Mouse (Mus musculus) testis, postnatal 10 days (tissue): ENCODE results near the gene Hist1h2ao.
"Not testable (repeated sequence)": the region's sequence is repeated elsewhere in the genome, so short reads cannot be mapped to it uniquely, and the experiment has no call there.

Experiments used
- DNase-seq: peaks from one replicate; pipeline ENCODE4 v3.0.0; 2021; ENCODE audit warnings: low spot score

The Hist1h2ao gene

DNA sequence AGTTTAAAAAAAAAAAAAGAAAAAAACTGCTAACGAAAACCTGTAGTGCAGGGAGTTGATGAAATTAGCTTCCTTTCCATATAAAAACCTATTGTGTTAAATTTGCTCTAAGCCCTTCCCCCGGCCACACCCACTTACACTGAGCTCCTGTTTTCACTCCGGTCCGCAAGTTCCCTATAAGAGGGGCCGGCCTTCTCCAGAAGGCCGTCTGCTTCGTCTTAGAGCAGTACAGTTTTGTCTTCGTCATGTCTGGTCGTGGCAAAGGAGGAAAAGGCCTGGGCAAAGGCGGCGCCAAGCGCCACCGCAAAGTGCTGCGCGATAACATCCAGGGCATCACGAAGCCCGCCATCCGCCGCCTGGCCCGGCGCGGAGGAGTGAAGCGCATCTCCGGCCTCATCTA, 1.3 kb downstream of the Hist1h2ao start, which contains the start of gene Hist1h4m:
Gene Hist1h4m, plus strand, starts transcription at position 208 of the 400 bp plus-strand sequence.
- DNase-seq = not testable (repeated sequence)

DNA sequence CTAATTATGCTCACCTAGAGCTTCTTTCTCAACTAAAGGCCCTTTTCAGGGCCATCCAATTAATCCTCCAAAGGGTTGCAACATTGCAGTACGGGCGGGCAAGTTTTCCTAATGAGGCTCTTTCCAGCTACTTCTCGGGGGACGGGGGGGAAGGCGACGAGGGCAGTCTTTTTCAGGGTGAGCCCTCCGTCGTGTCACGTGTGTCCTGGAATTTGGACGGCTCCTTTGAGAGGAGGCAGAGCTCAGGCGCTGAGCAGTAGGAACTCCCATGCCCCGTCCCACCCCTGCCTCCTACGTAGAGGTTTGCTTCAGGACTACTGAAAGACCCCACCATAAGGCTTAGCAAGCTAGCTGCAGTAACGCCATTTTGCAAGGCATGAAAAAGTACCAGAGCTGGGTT, 1.8 kb downstream of the Hist1h2ao start:
- DNase-seq = not testable (repeated sequence)

GRCm38 (mm10) chr13:21820082-21820890, 10.0 kb downstream of the Hist1h2ao start:
- not testable (repeated sequence) for DNase-seq

DNA sequence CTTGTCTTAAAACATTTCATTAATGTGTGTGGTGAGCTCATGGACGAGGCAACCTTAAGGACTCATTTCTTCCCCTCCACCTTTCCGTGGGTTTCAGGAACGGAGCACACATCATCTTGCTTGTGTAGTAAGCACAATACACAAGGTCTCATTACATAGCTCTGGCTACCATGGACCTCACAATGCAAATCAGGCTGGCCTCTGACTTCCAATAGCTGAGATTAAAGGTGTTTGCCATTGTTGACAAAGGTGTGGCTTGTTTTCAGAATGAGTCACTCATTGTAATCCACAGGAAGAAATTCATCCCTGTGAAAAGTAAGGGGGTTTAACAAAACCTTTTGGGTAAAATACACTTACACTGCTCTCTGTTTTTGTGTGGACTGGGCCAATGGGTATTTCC, 18.2 kb downstream of the Hist1h2ao start:
- no peak for DNase-seq

GRCm38 (mm10) chr13:21830344-21830743, 20.1 kb downstream of the Hist1h2ao start:
- no peak for DNase-seq

- DNase-seq = not testable (repeated sequence)
These were observed 21.4 kb downstream of the Hist1h2ao start, which contains the start of gene Hist1h4n for GRCm38 (mm10) chr13:21831418-21832394. Gene Hist1h4n (minus strand): TSS chr13:21832196.

- not testable (repeated sequence) for DNase-seq
These were observed 23.2 kb downstream of the Hist1h2ao start, which contains the start of the genes Hist1h2ap and Hist1h2br for GRCm38 (mm10) chr13:21833461-21833860. Gene Hist1h2ap (minus strand): TSS chr13:21833507. Gene Hist1h2br (plus strand): TSS chr13:21833743.

- not testable (repeated sequence) for DNase-seq
These were observed 30.2 kb downstream of the Hist1h2ao start for GRCm38 (mm10) chr13:21840508-21840907.

DNA sequence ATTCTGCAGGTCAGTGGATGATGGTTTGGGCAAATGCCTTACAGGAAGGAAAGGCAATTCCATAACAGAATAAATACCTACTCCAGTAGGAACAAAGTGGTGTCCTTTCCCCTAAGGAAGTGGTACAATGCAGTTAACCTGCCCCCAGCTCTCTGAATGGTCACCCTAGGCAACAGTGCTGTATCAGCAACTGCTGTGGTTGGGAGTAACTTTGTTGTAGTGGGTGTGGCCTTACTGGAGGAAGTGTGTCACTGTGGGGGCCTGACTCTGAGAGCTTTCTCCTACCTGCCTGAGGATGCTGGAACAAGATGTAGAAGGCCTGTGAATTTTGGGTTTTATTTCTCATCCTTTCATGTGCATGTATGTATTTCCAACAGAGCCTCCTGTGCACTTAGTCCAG, 36.1 kb downstream of the Hist1h2ao start:
- DNase-seq = not testable (repeated sequence)

DNA sequence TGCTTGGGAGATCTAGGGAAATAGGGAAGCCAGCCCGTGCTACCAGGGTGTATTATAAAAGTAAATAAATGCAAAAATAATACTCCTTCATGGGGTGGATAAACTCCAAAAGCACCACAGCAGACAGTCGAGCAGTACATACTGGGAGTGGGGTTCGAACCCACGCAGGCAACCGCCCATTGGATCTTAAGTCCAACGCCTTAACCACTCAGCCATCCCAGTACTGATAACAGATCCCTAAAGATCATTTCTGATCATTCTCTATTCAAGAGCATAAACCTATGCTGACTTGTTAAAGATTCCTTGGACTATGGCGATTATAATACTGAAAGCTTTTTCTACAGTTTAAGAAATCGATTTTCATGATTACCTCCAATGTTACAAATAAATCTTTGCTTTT, 37.6 kb downstream of the Hist1h2ao start:
- DNase-seq = no peak

GRCm38 (mm10) chr13:21850696-21851095, 40.4 kb downstream of the Hist1h2ao start:
- not testable (repeated sequence) for DNase-seq

DNA sequence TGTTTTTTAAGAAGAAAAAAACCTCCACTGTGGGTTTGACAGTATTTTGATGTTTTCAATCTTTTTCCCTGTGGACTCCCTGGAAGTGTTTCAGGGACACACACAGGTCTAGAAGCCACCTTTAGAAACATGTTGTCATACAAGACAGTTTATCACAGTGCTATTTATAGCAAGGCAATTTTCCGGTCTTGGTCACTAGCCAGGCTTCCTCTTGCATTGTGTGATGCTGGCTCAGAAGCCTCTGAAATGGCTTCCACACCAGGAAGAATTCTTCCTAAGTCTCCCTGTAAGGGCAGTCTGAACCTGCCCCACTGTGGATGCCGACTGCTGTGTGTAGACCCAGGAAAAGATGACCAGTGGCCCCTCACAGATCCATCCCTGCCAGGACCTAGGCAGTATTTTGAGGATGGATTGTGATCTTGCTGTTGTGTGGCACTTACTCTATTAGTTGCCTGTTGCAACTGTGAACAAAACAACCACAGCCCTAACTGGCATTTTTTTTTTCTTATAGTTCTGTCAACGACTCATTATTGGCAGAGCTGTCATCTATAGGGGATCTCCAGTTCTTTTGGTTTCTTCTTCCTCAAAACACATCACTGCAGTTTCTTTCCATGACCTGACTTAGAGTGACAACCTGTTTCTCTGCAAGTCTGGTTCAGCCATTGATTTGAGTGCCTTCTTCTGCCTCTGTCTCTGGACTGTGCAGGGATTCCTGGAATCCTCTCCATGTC, 42.1 kb downstream of the Hist1h2ao start:
- no peak for DNase-seq

- peak; percentile 63 for DNase-seq
These were observed 44.9 kb downstream of the Hist1h2ao start for GRCm38 (mm10) chr13:21855146-21855545.

DNA sequence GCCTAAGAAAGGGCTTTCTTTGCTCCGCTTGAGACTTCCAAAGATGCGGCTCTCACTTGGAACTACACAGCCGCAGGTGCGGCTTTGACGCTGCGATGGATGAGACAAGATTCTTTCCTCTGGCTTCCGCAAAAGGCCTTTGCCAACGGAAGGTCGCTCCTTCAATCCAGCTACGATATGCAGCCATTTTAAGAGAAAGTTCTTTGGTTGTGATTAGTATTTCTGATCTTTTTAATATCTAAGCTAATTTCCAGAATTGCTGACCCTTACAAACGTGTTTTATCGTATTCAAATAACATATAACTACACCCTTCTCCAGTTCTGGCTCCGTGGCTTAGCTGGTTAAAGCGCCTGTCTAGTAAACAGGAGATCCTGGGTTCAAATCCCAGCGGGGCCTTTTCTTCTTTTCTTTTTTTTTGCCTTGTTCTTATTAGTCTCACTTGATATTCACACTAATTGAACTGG, 45.5 kb downstream of the Hist1h2ao start:
- no peak for DNase-seq
